Mouse (Mus musculus): ENCODE data around the gene Ap3s2. TPM values are rescaled to one million over a fixed set of nuclear protein-coding genes. Genes with fewer than 3 reads are reported as not detected.

The Ap3s2 gene
- total and polyA plus RNA-seq, 3 experiments: 8.3 to 91.2 (median 18.2) TPM

DNA sequence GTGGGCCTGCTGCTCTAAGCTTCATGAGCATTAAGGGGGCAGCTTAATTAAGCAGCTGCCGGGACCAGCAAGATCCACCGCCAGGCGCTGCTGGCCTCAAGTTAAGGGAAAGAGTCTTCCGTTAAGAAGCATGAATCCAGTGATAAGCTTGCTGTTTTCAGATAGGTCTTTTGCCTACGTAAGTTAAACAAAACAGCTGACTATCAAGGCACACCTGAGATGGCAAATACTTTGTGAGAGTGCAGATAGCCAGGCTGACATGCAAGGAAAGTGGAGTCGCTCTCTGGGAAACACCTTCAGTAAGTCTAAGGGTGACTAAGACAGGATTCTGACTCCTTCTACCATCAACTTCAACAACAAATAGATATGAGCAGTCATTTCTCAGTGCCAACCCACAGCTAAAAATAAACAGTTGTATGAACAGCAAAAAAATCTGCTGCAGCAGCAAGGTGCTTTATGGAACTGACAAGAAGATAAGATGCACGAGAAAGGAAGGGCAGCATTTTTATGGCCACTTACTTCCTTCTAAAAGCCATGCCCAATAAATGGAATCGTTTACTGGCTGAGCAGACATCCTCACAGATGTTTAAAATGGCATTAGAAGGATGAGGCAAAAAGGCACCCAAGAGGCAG, 17.2 kb downstream of the Ap3s2 start:
- H3K36me3 ChIP-seq (ENCODE audit: control insufficient read depth in 1 of 2, insufficient read depth in 2 of 2, low read length in 2 of 2): peaks cover 0 to 50% of the 10 kb centered on the region in 2 experiments; a peak in 2 of 4 replicates
- H3K9me3 ChIP-seq (replicated peaks; ENCODE audit: insufficient read depth, low read length): no peaks in the 10 kb centered on the region
- H3K27me3 ChIP-seq (ENCODE audit: control insufficient read depth in 1 of 2, insufficient read depth in 2 of 2, low read length in 2 of 2): no peaks in the 10 kb centered on the region
- H3K4me1 ChIP-seq (ENCODE audit: control insufficient read depth in 1 of 2, insufficient read depth in 2 of 2, low read length in 2 of 2): peaks cover 48 to 49% of the 10 kb centered on the region in 2 experiments
- no peak overlapping the region for H3K4me3 ChIP-seq (ENCODE audit: control insufficient read depth in 1 of 2, insufficient read depth in 1 of 2, low read depth in 2 of 2, low read length in 2 of 2)
- peak; percentile 73 for DNase-seq (ENCODE audit: low read depth, low spot score)
- peak overlapping the region; percentile 16; the same call in 1 of the 2 replicates for H3K9ac ChIP-seq (ENCODE audit: control insufficient read depth, low read depth, low read length, poor library complexity, severe bottlenecking)
- TF ChIP-seq ELF1 (IDR thresholded peaks at IDR 0.05; ENCODE audit: low read depth, low read length): 0 out of 2 replicates have a peak, but pooled peaks have one; percentile 3
- TF ChIP-seq MAZ (IDR thresholded peaks at IDR 0.05; ENCODE audit: low read depth, low read length): peak; percentile 71
- no peak for TF ChIP-seq USF1 (IDR thresholded peaks at IDR 0.05; ENCODE audit: low read depth, low read length)
- 0 out of 2 replicates have a peak, but pooled peaks have one; percentile 49 for TF ChIP-seq MYC (IDR thresholded peaks at IDR 0.05; ENCODE audit: low read depth, low read length)
- peak; percentile 72; the same call in 1 of the 2 replicates for TF ChIP-seq MAFK (IDR thresholded peaks at IDR 0.05; ENCODE audit: borderline replicate concordance, low read depth, low read length)
- peak; percentile 45 for TF ChIP-seq TAL1 (IDR thresholded peaks at IDR 0.05; ENCODE audit: low read length)
- no peak for TF ChIP-seq ZC3H11A (IDR thresholded peaks at IDR 0.05; ENCODE audit: low read depth, low read length)
- peak; percentile 55 to 80 for TF ChIP-seq EP300 (IDR thresholded peaks at IDR 0.05; ENCODE audit: low read depth in 1 of 2, low read length in 2 of 2)
- TF ChIP-seq TCF12 (IDR thresholded peaks at IDR 0.05; ENCODE audit: low read depth, low read length): peak; percentile 88
- no peak for TF ChIP-seq POLR2A (IDR thresholded peaks at IDR 0.05; ENCODE audit: control insufficient read depth in 1 of 2, insufficient read depth in 1 of 2, low read depth in 1 of 2, low read length in 2 of 2, poor library complexity in 1 of 2)
- TF ChIP-seq SIN3A (IDR thresholded peaks at IDR 0.05; ENCODE audit: low read length): peak; percentile 88
- TF ChIP-seq SMC3 (IDR thresholded peaks at IDR 0.05; ENCODE audit: low read depth, low read length): no peak
- TF ChIP-seq MXI1 (IDR thresholded peaks at IDR 0.05; ENCODE audit: low read depth, low read length): peak; percentile 62
- 0 out of 2 replicates have a peak, but pooled peaks have one; percentile 15 for TF ChIP-seq HCFC1 (IDR thresholded peaks at IDR 0.05; ENCODE audit: low read depth, low read length)
- TF ChIP-seq MEF2A (IDR thresholded peaks at IDR 0.05; ENCODE audit: extremely low read depth, insufficient replicate concordance, low read depth, low read length, poor library complexity, severe bottlenecking): peak; percentile 90
- peak; percentile 22; the same call in 1 of the 2 replicates for TF ChIP-seq NELFE (IDR thresholded peaks at IDR 0.05; ENCODE audit: low read depth, low read length)
- peak; percentile 58 for TF ChIP-seq RCOR1 (IDR thresholded peaks at IDR 0.05; ENCODE audit: low read depth, low read length)
- peak; percentile 75; the same call in 1 of the 2 replicates for TF ChIP-seq BHLHE40 (IDR thresholded peaks at IDR 0.05; ENCODE audit: borderline replicate concordance, low read depth, low read length)
- peak; percentile 75 for TF ChIP-seq MYB (IDR thresholded peaks at IDR 0.05; ENCODE audit: low read depth, low read length)
- no peak for TF ChIP-seq TBP (IDR thresholded peaks at IDR 0.05; ENCODE audit: low read depth, low read length)
- peak; percentile 65 for TF ChIP-seq GATA1 (IDR thresholded peaks at IDR 0.05; ENCODE audit: low read depth, low read length)
- TF ChIP-seq ZKSCAN1 (IDR thresholded peaks at IDR 0.05; ENCODE audit: low read depth, low read length): no peak
- TF ChIP-seq ZNF384 (IDR thresholded peaks at IDR 0.05; ENCODE audit: low read depth, low read length): peak; percentile 71
- TF ChIP-seq ETS1 (IDR thresholded peaks at IDR 0.05; ENCODE audit: low read depth, low read length): peak; percentile 99
- no peak for TF ChIP-seq CHD1 (IDR thresholded peaks at IDR 0.05; ENCODE audit: low read depth, low read length)
- TF ChIP-seq MAX (IDR thresholded peaks at IDR 0.05; ENCODE audit: low read length): no peak; the same call in 1 of the 2 replicates
- 0 out of 2 replicates have a peak, but pooled peaks have one; percentile 43 for TF ChIP-seq GABPA (IDR thresholded peaks at IDR 0.05; ENCODE audit: low read depth, low read length)
- H3K27ac ChIP-seq (ENCODE audit: control insufficient read depth, low read depth, low read length): peak overlapping the region; percentile 84
- H3K79me2 ChIP-seq (ENCODE audit: control insufficient read depth, insufficient read depth, low read length, poor library complexity): no peaks in the 10 kb centered on the region

Measured in MEL (cell line).